Mouse (Mus musculus) stomach, postnatal 0 days (tissue): ENCODE results near the gene Tubb4a.

Experiments used
- CTCF ChIP-seq: IDR thresholded peaks from 2 replicates; pipeline ENCODE4 v1.5.1; 2016; ENCODE audit warnings: antibody characterized with exemption, low read depth, mild to moderate bottlenecking, moderate library complexity
- EP300 ChIP-seq: optimal IDR thresholded peaks from 2 replicates; pipeline ENCODE3; 2016; ENCODE audit warnings: antibody characterized with exemption

GRCm38 (mm10) chr17:57087049-57087832, at the start of gene Tubb4a:
- TF ChIP-seq CTCF = peak; percentile 9; the same call in 1 of the 2 replicates
- TF ChIP-seq EP300 = no peak
